Mouse (Mus musculus) CD4-positive naive resting alpha-beta T cell, adult 57 days (primary cell): ENCODE measurements around the gene Eif3g. TPM values are rescaled to one million over a fixed set of nuclear protein-coding genes. Genes with fewer than 3 reads are reported as not detected.

Experiments used
- total RNA-seq: library from RNA; stranded (reverse); gene quantifications from one replicate; pipeline ENCODE4 v1.2.4, GENCODE M21; 2023

The Eif3g gene
- total RNA-seq: 188 TPM

DNA sequence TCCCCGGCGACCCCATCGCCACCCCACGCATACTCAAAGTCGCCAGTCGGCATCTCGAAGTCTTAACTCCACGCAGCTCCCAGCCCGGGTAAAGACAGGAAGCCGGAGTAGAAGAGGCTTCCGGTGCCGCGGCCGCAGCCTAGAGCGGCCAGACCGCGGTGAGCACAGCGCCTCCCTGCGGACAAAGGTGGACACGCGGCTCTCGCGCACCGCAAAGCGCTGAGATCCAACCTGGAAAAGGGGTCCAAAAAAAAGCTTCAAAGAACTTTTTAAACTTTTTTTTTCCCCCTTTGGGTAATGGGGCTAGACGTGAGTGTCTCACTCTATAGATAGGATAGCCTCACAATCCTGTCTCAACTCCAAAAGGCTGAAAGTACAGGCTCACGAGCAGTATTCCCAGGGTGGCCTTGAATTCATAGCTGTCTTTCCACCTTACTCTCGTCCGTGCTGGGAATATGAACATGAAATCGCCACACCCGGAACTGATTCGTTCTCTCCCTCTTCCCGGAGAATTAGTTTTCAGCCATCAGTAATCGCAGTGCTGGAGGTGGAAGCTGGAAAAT, at the start of gene Eif3g:
Eif3g (minus strand) TSS at position 113 of the 563 bp plus-strand sequence.

DNA sequence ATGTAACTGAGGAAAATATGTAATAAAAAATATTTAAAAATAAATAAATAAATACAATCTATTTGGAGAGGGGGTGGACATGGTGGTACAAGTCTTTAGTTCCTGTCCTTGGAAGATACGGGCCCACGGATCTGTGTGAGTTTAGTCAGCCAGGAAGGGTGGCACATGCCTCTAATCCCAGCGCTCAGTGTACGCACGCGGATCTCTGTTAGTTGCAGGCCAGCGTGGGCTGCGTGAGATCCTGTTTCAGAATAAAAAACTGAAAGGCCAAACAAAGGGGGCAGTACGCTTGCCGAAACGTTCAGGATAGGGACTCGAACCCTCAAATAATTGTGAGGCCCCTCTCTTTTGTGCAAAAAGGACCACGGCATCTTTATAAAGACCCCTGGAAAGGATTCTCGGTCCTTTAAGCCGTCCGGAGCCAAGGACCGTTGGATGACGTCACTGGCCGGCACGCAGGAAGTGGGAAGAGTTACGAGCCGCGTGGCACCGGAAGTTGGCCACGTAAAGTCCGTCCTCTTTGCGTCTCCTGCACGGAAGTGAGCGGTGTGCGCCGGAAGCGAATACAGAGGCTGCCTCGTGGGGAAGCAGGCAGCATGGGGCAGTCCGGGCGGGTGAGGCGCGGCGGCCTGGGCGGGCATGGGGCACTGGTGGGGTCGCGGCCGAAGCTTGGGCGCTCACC, 10.6 kb downstream of the Eif3g start, which contains the start of gene Ppan:
Ppan (plus strand) TSS at position 472 of the 682 bp plus-strand sequence.

DNA sequence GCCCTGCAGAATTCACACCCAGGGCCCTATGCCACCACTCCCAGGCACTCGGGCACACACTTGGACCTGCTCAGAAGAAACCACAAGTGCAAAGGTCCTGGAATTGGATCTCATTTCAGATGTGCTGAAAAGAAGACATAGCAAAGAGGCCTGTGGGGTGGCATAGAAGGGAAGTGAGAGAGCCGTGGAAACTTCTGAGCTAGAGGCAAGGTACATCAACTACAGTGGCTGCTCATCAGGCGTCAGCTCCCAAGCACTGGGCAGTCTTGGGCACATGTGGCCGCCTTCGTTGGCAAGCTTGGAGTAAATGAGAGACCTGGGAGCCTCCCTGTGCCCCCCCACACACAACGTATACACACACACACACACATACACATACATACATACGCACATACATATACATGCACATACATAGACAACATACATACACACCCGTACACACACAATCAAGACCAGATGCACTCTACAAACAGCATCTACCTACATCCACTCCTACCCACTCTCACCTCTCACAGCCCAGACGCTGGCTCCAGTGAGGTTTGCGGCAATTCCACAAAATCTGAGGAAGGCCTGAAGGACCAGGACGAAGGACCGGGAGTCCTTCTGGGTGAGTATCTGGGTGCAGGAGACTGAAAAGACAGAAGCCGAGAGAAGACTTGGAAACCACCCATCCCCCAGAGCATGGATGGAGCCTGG, 19.2 kb downstream of the Eif3g start, which contains the start of gene Angptl6:
Angptl6 (minus strand) TSS at position 631 of the 696 bp plus-strand sequence.

GRCm38 (mm10) chr9:20868448-20869001, 29.9 kb downstream of the Eif3g start, which contains the start of gene A230050P20Rik:
A230050P20Rik (plus strand) TSS chr9:20868642.

Other genes with a start within 250 kb of the Eif3g start
- 20.4 TPM for gene Pin1, start 246.5 kb downstream of the Eif3g start, total RNA-seq
- not detected for gene Olfm2, start 152.3 kb downstream of the Eif3g start, total RNA-seq
- 0.12 TPM for gene Col5a3, start 83.6 kb downstream of the Eif3g start, total RNA-seq
- not detected for gene Rdh8, start 80.1 kb downstream of the Eif3g start, total RNA-seq
- gene A230050P20Rik, start 30.0 kb downstream of the Eif3g start, total RNA-seq: 51.6 TPM
- gene Angptl6, start 18.9 kb downstream of the Eif3g start, total RNA-seq: 2.5 TPM
- gene Ppan, start 10.4 kb downstream of the Eif3g start, total RNA-seq: 87.1 TPM
- gene Dnmt1, start 61.3 kb upstream of the Eif3g start, total RNA-seq: 82.3 TPM
- 4.7 TPM for gene S1pr2, start 78.2 kb upstream of the Eif3g start, total RNA-seq
- gene Mrpl4, start 104.1 kb upstream of the Eif3g start, total RNA-seq: 53.2 TPM
- 19.5 TPM for gene Icam1, start 117.4 kb upstream of the Eif3g start, total RNA-seq
- gene Icam4, start 130.8 kb upstream of the Eif3g start, total RNA-seq: not detected
- 0.18 TPM for gene Icam5, start 133.4 kb upstream of the Eif3g start, total RNA-seq
- gene Zglp1, start 168.5 kb upstream of the Eif3g start, total RNA-seq: not detected
- 0.83 TPM for gene Gm49373, start 174.5 kb upstream of the Eif3g start, total RNA-seq
- gene Fdx1l, start 175.0 kb upstream of the Eif3g start, total RNA-seq: 27.6 TPM
- gene Gm38431, start 193.4 kb upstream of the Eif3g start, total RNA-seq: 9.4 TPM
- 112 TPM for gene Raver1, start 193.4 kb upstream of the Eif3g start, total RNA-seq
- 50.3 TPM for gene Tyk2, start 232.6 kb upstream of the Eif3g start, total RNA-seq